Mouse (Mus musculus) intestine, embryonic 15.5 days (tissue): ENCODE results near the gene Gm10447. TPM values are rescaled to one million over a fixed set of nuclear protein-coding genes. Genes with fewer than 3 reads are reported as not detected.
A peak's percentile ranks its signal among the peaks of the same experiment; 100 is the strongest.

Source experiments
- ATAC-seq: fragments of 200-750 bp; cut with Nextera tagmentation; 2 replicates; pipeline ENCODE4 v1.8.0; 2017; ENCODE audit warnings: moderate TSS enrichment, moderate library complexity
- H3K27ac ChIP-seq: fragments of 300-500 bp; sonication (generic); 2 replicates; pipeline ENCODE4 v1.5.1; 2015; ENCODE audit warnings: mild to moderate bottlenecking, inconsistent platforms
- H3K27me3 ChIP-seq: fragments of 300-500 bp; sonication (generic); replicated peaks from 2 replicates; pipeline ENCODE4 v1.6.1; 2015; ENCODE audit warnings: inconsistent platforms
- H3K36me3 ChIP-seq: fragments of 300-500 bp; sonication (generic); 2 replicates; pipeline ENCODE4 v1.6.1; 2015; ENCODE audit warnings: inconsistent platforms
- H3K4me1 ChIP-seq: fragments of 300-500 bp; sonication (generic); replicated peaks from 2 replicates; pipeline ENCODE4 v1.6.1; 2015; ENCODE audit warnings: inconsistent platforms
- H3K4me2 ChIP-seq: fragments of 300-500 bp; sonication (generic); replicated peaks from 2 replicates; pipeline ENCODE4 v1.6.1; 2015; ENCODE audit warnings: mild to moderate bottlenecking, inconsistent platforms
- H3K4me3 ChIP-seq: fragments of 300-500 bp; sonication (generic); replicated peaks from 2 replicates; pipeline ENCODE4 v1.5.1; 2015; ENCODE audit warnings: inconsistent platforms
- H3K9ac ChIP-seq: fragments of 300-500 bp; sonication (generic); 2 replicates; pipeline ENCODE4 v1.6.1; 2015; ENCODE audit warnings: inconsistent platforms
- H3K9me3 ChIP-seq: fragments of 300-500 bp; sonication (generic); 2 replicates; pipeline ENCODE4 v1.6.1; 2016; ENCODE audit warnings: inconsistent platforms
- WGBS: fragments of 180-500 bp; shearing (Covaris S2); methylation state at CpG from one replicate; pipeline ENCODE4 v1.1.7; 2015; 5-methylcytosine and 5-hydroxymethylcytosine counted together
- polyA plus RNA-seq: library from polyadenylated mRNA; unstranded; fragments of >200 nt; fragmentation: Nextera tagmentation; extraction: Ambion mirVana; gene quantifications from 2 replicates; pipeline ENCODE4 v1.2.1, GENCODE M21; 2015

Gm10447 gene
- polyA plus RNA-seq, 1 experiment from 2014 or later = 0.10 TPM

GRCm38 (mm10) chr11:53489007-53489406 is 32.1 kb upstream of the Gm10447 start:
- H3K4me1 ChIP-seq = peaks cover 12% of the 10 kb centered on the region
- no peak overlapping the region for H3K4me2 ChIP-seq
- H3K27me3 ChIP-seq = 0 out of 2 replicates have a peak, but pooled peaks cover 8% of the 10 kb centered on the region
- no peaks in the 10 kb centered on the region for H3K36me3 ChIP-seq
- no peak overlapping the region for H3K9ac ChIP-seq
- H3K27ac ChIP-seq = no peak overlapping the region
- H3K4me3 ChIP-seq = no peak overlapping the region
- WGBS = 95% methylated on average over 5 of the region's 5 CpGs
- no peaks in the 10 kb centered on the region for H3K9me3 ChIP-seq
- ATAC-seq = no peak

- Histone ChIP-seq H3K4me3 (peak overlapping the region; percentile 23), H3K27ac (no peak overlapping the region), H3K9me3 (no peaks in the 10 kb centered on the region), H3K9ac (no peak overlapping the region), H3K27me3 (0 out of 2 replicates have a peak, but pooled peaks cover 8% of the 10 kb centered on the region), H3K36me3 (no peaks in the 10 kb centered on the region), H3K4me1 (peaks cover 13% of the 10 kb centered on the region), H3K4me2 (peak overlapping the region; percentile 60)
- 10% methylated on average over 27 of the region's 27 CpGs for WGBS
- peak; percentile 73 for ATAC-seq
Measured at GRCm38 (mm10) chr11:53486822-53487594, 30.1 kb upstream of the Gm10447 start.

GRCm38 (mm10) chr11:53486351-53486750 is 29.4 kb upstream of the Gm10447 start:
- no peak overlapping the region for H3K4me2 ChIP-seq
- 66% methylated on average over 3 of the region's 3 CpGs for WGBS

GRCm38 (mm10) chr11:53485719-53486118 is 28.8 kb upstream of the Gm10447 start:
- H3K9me3 ChIP-seq = no peaks in the 10 kb centered on the region
- peaks cover 9% of the 10 kb centered on the region; the same call in 1 of the 2 replicates for H3K27me3 ChIP-seq
- no peak overlapping the region for H3K4me2 ChIP-seq
- peaks cover 10% of the 10 kb centered on the region; the same call in 1 of the 2 replicates for H3K4me1 ChIP-seq
- no peaks in the 10 kb centered on the region for H3K36me3 ChIP-seq
- ATAC-seq = no peak
- no peak overlapping the region for H3K27ac ChIP-seq
- WGBS = 48% methylated on average over 3 of the region's 3 CpGs
- no peak overlapping the region for H3K4me3 ChIP-seq
- H3K9ac ChIP-seq = no peak overlapping the region

More at GRCm38 (mm10) chr11:53486351-53486750, 29.4 kb upstream of the Gm10447 start:
- Histone ChIP-seq H3K36me3 (no peaks in the 10 kb centered on the region), H3K27ac (no peak overlapping the region), H3K4me1 (peaks cover 10% of the 10 kb centered on the region; the same call in 1 of the 2 replicates), H3K9me3 (no peaks in the 10 kb centered on the region), H3K4me3 (no peak overlapping the region), H3K9ac (no peak overlapping the region), H3K27me3 (0 out of 2 replicates have a peak, but pooled peaks cover 8% of the 10 kb centered on the region)
- no peak for ATAC-seq

DNA sequence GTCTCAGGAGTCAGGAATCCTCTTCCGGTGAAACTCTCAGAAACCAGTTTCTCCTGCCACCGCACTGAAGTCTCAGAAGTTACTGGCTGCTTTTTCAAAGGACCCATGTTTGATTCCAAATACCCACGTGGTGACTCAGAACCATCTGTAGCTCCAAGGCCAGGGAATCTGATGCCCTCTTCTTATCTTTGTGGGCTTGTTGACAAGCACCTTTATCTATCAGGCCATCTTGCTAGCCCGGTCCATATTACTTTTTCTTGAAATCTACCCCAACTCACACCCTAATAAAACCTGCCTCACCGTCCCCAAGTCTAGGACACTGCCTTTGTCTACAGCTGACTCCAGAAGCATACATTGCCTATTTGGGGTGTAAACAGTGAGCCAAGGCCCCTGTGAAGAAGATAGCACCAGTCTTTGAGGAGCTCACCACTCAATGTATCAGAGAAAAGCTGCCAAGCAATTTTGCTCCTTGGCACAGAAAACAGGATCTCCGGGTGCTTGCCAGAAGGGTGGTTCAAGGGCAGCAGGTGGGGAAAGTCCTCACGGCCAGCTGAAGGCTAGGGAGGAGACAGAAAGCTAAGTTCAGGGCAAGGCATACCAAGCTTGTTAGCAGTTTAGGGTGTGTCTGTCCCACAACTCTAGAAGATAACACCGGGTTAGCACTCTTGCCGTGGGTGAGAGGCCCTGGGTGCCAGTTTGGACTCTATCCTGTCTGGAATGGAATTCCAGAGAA is 26.4 kb upstream of the Gm10447 start:
- peaks cover 28% of the 10 kb centered on the region for H3K4me1 ChIP-seq
- H3K9me3 ChIP-seq = no peaks in the 10 kb centered on the region
- H3K4me2 ChIP-seq = no peak overlapping the region
- H3K27me3 ChIP-seq = peaks cover 33% of the 10 kb centered on the region
- H3K4me3 ChIP-seq = no peak overlapping the region
- H3K36me3 ChIP-seq = no peaks in the 10 kb centered on the region
- H3K27ac ChIP-seq = no peak overlapping the region; the same call in 1 of the 2 replicates
- no peak overlapping the region for H3K9ac ChIP-seq
- 59% methylated on average over 9 of the region's 9 CpGs for WGBS
- peak; percentile 59 for ATAC-seq

- no peaks in the 10 kb centered on the region for H3K9me3 ChIP-seq
- H3K27ac ChIP-seq = no peak overlapping the region
- H3K36me3 ChIP-seq = no peaks in the 10 kb centered on the region
- peaks cover 41% of the 10 kb centered on the region for H3K27me3 ChIP-seq
- H3K9ac ChIP-seq = no peak overlapping the region
- ATAC-seq = no peak
- H3K4me2 ChIP-seq = no peak overlapping the region
- peaks cover 21% of the 10 kb centered on the region for H3K4me1 ChIP-seq
- H3K4me3 ChIP-seq = no peak overlapping the region
- 61% methylated on average over 4 of the region's 4 CpGs for WGBS
Measured at GRCm38 (mm10) chr11:53481088-53481730, 24.3 kb upstream of the Gm10447 start.

- Histone ChIP-seq H3K4me2 (peak within 1 kb of the TSS; percentile 86), H3K4me3 (peak within 1 kb of the TSS; percentile 43), H3K36me3 (no peaks in the 10 kb centered on the region), H3K4me1 (peaks cover 21% of the 10 kb centered on the region), H3K27ac (no peak within 1 kb of the TSS), H3K27me3 (peaks cover 52% of the 10 kb centered on the region), H3K9ac (peak within 1 kb of the TSS; percentile 29), H3K9me3 (no peaks in the 10 kb centered on the region)
- WGBS = 3% methylated on average over 40 of the region's 40 CpGs
- ATAC-seq = peak; percentile 82
Measured at GRCm38 (mm10) chr11:53479783-53480301, 22.9 kb upstream of the Gm10447 start, which contains the start of the genes Gm9945 and Sowaha. TSS of gene Gm9945 (plus strand) at chr11:53480166. TSS of gene Sowaha (minus strand) at chr11:53480274.

- H3K9me3 ChIP-seq = no peaks in the 10 kb centered on the region
Measured at GRCm38 (mm10) chr11:53479171-53479782, 22.4 kb upstream of the Gm10447 start.

GRCm38 (mm10) chr11:53478383-53479170 is 21.7 kb upstream of the Gm10447 start:
- H3K36me3 ChIP-seq = no peaks in the 10 kb centered on the region
- H3K27me3 ChIP-seq = peaks cover 63% of the 10 kb centered on the region
- H3K9ac ChIP-seq = peak overlapping the region; percentile 14
- H3K4me1 ChIP-seq = peaks cover 21% of the 10 kb centered on the region
- peak overlapping the region; percentile 43 for H3K4me3 ChIP-seq
- H3K4me2 ChIP-seq = peak overlapping the region; percentile 86
- ATAC-seq = peak; percentile 29; the same call in 1 of the 2 replicates
- 7% methylated on average over 79 of the region's 79 CpGs for WGBS
- no peaks in the 10 kb centered on the region for H3K9me3 ChIP-seq
- no peak overlapping the region for H3K27ac ChIP-seq

More at GRCm38 (mm10) chr11:53479171-53479782, 22.4 kb upstream of the Gm10447 start:
- peaks cover 21% of the 10 kb centered on the region for H3K4me1 ChIP-seq
- H3K4me2 ChIP-seq = peak overlapping the region; percentile 86
- ATAC-seq = peak; percentile 26
- no peaks in the 10 kb centered on the region for H3K36me3 ChIP-seq
- WGBS = under 1% methylated on average over 62 of the region's 62 CpGs
- H3K27ac ChIP-seq = no peak overlapping the region
- H3K9ac ChIP-seq = peak overlapping the region; percentile 29
- H3K4me3 ChIP-seq = peak overlapping the region; percentile 43
- H3K27me3 ChIP-seq = peaks cover 58% of the 10 kb centered on the region

- Histone ChIP-seq H3K4me3 (no peak overlapping the region), H3K9ac (no peak overlapping the region), H3K36me3 (no peaks in the 10 kb centered on the region), H3K4me1 (peaks cover 19% of the 10 kb centered on the region), H3K9me3 (no peaks in the 10 kb centered on the region), H3K27me3 (peaks cover 63% of the 10 kb centered on the region), H3K27ac (no peak overlapping the region), H3K4me2 (peak overlapping the region; percentile 86; the same call in 1 of the 2 replicates)
- WGBS = 57% methylated on average over 7 of the region's 7 CpGs
- ATAC-seq = no peak
Measured at GRCm38 (mm10) chr11:53477833-53478232, 20.9 kb upstream of the Gm10447 start.

DNA sequence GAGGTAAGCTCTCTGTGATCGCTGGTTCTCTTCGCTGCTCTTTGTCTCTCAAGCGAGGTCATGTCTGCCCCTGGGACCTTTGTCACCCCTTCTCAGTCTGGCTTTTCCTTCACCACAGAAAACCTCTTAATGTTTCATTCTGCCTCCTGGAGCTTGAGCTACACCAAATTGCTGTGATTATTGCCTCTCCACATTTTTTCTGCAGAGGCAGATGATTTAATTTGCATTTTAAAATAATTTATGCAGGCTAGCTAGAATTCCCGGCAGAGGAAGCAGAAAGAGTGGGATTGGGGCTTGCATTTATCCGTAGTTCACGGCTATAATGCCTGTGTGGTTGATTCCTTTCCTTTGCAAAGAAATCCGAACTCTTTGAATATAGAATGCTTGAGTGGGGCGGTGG is 18.7 kb upstream of the Gm10447 start:
- no peak overlapping the region for H3K9ac ChIP-seq
- H3K4me3 ChIP-seq = no peak overlapping the region
- 42% methylated on average over 8 of the region's 8 CpGs for WGBS
- peaks cover 67% of the 10 kb centered on the region for H3K27me3 ChIP-seq
- no peak overlapping the region for H3K4me2 ChIP-seq
- no peak overlapping the region for H3K27ac ChIP-seq
- peaks cover 19% of the 10 kb centered on the region for H3K4me1 ChIP-seq
- no peaks in the 10 kb centered on the region for H3K36me3 ChIP-seq
- no peak for ATAC-seq
- no peaks in the 10 kb centered on the region for H3K9me3 ChIP-seq
